Mouse (Mus musculus) c-Kit-negative CD71-positive TER-119-positive erythroid progenitor cells, embryonic 14.5 days (primary cell): ENCODE measurements at regions not wholly inside any gene's neighbourhood (a gene's known extent, or its start where the extent isn't known, plus 50 kb on each side); places are given as distances from the start of the nearest gene placed in this dataset.

Source experiments
- DNase-seq: peaks from one replicate; pipeline ENCODE4 v3.0.0-alpha.2; 2013; ENCODE audit warnings: low read depth, low spot score

- DNase-seq = no peak
These were observed 198.9 kb downstream of the Zfp36l1 start for GRCm38 (mm10) chr12:79913898-79914297.

DNA sequence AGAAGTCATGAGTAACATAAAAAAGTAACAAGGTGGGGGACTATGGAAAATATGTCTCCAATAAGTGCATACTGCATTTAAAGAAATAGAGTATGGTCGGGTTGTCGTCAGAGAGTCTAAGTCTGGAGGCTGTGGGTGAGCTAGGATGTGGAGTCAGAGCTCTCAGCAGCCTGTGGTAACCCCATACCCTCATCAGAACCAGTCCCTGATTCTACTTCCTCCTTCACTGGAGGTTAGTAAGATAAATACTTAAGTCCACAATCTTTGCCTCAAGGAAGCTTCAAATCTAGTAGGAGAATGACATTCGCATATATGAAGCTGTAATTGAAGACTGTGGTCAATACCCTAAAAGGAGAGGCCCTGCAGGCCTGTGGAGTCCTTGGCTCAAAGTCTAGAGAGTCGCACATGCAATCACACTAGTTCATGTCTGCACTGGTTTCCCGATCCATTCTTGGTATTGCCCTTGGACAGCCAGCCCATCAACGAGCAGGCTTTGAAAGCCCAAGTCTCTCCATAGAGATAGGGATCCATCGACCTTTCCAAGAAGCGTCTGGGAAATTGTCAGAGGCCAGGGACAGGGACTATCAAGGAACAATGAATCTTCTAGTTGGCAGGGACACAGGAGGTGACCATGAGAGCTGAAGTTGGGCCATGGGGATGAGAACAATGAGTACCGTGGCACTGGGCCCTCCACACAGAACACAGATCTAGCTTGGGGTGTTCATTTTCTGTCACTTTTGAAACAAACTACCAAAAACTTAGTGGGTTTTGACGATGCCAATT lies 200.3 kb downstream of the Zfp36l1 start:
- DNase-seq = no peak

- DNase-seq = no peak
These were observed 201.7 kb downstream of the Zfp36l1 start for GRCm38 (mm10) chr12:79910884-79911759.

- no peak for DNase-seq
These were observed 205.2 kb downstream of the Zfp36l1 start for GRCm38 (mm10) chr12:79907583-79907982.

DNA sequence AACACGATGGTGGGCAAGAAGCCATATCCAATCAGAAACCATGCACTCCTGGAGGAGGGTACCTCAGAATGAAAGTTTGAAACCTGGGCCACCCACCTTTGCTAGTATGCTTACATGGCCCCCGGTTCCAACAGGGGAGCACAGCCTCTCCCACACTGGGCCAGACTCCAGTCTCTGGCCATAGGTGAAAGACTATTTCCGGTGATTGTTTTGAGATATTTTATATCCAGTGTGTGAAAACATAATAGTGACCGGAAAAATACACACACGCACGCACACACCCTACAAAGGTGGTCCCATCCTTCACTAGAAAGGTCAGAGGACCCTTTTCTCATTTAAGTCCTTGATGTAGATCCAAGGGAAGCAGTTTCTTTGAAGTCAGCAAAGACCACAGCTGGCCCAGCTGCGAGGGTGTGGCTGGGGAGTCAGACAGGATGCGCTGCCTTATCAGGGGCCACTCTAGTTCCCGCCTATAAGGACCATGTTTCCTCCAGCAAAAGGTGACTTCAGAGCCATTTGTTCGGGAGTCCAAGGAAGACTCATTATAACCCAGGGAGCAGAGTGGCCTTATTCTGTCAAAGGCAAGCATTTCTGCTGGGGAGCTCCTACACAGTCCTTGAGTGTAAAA lies 206.0 kb downstream of the Zfp36l1 start:
- DNase-seq = no peak

GRCm38 (mm10) chr12:79905828-79906737 lies 206.7 kb downstream of the Zfp36l1 start:
- no peak for DNase-seq

GRCm38 (mm10) chr12:79904913-79905549 lies 207.8 kb downstream of the Zfp36l1 start:
- DNase-seq = no peak

DNA sequence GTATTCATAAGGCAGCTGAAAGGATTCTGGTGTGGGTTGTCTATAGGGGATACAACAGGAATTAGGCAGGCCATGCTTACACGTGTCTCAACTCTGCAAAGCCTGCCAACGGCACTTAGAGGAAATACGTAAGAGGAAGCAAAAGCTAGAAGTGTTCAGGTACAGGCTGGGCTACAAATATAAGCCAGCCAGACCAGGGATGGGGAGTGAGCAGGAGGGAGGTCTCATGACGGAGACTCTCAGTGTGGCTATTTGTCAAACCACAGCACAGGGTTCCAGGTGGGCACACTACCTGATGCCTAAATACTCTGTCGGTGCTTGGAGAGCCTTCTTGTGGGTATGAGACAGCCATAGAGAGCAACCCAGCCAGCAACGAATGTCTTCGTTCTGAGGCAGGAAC lies 210.1 kb downstream of the Zfp36l1 start:
- no peak for DNase-seq

- no peak for DNase-seq
These were observed 210.7 kb downstream of the Zfp36l1 start for GRCm38 (mm10) chr12:79902163-79902562.

GRCm38 (mm10) chr12:79898198-79898930 lies 214.4 kb downstream of the Zfp36l1 start:
- DNase-seq = no peak

GRCm38 (mm10) chr12:79895975-79896374 lies 216.8 kb downstream of the Zfp36l1 start:
- no peak for DNase-seq

DNA sequence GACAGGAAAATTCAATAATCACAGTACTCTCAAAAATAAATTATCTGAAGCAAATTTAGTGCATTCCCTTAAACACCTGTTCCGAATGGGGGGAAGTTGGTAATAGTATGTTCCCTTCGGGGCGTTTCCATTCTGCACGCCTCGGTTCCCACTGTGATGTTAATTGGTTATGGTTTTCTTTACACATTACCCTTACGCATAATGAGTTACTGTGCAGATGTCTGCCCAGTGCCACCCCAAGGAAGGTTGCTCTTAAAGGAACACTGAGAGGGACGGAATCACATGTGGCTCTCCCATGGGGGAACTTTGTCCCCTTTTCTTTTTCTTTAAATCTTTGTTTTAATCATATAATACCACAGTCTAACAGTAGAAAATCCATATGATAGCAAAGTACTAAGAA lies 217.5 kb downstream of the Zfp36l1 start:
- DNase-seq = no peak

DNA sequence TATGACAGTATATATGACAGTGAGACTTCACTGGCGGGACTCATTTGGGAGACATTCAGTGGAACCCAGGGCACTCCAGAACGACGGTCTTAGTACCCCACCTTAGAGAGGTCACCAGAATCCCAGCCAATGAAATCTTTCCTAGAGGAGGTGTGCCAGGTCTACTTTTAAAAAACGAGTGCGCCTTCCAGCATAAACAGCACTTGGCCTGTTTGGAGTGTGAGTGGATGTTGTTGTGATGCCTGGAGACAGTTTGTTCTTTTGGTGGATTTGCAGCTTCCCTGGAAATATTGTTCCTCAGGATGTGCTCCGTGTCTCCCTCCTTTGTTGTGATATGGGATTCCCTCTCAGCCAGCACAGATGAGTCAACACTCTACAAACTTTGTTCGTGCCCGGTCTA lies 219.9 kb downstream of the Zfp36l1 start:
- no peak for DNase-seq

DNA sequence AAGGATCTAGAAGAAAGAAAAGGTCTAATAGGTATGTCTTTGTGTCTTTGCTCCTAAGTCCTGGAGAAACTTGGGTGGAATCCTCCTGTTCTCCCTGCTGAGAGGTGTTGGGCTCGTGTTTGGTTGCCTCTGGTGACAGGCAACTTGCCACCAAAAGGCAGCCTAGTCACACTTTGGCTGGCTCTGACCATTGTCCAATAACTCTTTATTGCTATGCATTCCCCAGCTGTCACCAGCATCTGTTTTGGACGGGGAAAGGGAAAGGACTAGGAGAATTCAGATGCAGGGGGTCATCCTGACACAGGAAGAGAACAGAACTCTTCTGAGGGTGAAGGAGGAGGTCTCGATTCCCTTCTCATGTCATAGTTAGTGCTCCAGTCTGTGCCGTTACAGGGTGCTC lies 220.9 kb downstream of the Zfp36l1 start:
- no peak for DNase-seq

DNA sequence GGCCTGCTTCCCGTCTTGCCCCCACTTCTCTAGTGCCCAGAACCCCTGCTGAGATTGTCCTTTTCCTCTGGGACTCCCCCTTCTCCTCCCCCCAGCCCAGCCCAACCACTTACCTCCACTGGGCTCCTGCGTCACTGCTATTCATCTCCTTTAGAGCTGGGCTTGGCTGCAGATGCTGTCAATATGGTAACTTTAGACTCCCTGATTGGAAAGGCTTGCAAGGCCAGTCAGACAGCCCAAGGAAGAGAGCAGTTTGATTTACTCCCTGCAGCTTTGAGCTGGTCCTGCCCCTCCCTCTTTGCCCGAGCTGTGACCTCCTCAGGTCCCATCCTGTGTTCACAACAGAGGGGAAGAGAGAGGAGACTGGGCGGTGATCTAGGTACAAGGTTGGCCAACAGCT lies 221.9 kb downstream of the Zfp36l1 start:
- DNase-seq = no peak

DNA sequence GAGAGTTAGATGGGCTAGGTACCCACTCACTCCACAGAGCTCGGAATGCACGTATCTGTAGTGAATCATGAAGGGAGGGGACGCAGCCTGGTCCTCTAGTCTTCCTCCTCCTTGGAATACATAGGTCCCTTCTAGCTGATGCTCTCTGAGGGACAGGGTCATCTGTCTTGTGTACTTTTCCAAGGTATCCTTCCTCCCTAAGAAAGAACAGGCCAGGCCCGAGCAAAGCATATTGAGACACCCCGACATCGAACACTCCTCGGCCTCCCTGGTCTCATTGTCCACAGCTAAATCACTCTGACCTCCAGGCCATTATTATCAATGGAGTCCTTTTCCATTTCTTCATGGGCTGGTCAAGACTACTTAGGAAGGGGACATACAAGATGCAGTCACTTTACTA lies 222.5 kb downstream of the Zfp36l1 start:
- no peak for DNase-seq

DNA sequence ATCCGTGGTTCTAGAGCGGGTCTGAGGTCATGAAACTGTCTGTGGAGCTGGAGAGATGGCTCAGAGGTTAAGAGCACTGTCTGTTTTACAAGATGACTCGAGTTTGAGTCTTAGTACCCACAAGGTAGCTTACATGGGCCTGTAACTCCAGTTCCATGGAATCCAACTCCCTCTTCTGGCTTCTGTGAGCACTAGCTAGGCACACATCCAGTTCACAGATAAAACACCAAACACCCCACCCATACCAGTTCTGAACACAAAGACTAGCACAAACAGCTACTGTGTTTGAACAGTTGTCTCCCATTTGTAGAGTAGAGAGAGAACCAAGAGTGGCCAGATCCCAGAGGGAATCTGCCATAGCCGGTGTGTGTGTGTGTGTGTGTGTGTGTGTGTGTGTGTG lies 224.0 kb downstream of the Zfp36l1 start:
- no peak for DNase-seq

DNA sequence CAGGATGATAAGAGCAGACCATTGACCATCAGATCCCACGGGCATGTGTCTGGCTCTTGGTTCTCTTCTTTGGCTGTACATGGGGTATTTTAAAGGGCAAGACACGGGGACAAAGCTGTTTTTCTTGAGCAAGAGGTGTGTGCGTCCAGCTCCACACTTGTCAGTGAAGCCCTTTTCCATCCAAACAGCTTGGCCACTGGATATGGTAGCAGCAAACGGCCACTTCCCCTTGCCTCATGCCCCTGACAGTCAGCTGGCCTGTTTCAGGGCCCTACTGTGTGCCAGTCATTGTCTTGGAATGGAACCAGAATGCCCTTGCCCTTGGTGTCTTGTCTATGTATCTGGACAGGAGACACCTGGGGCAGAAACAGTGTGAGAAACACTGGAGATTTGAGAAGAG lies 224.7 kb downstream of the Zfp36l1 start:
- no peak for DNase-seq

DNA sequence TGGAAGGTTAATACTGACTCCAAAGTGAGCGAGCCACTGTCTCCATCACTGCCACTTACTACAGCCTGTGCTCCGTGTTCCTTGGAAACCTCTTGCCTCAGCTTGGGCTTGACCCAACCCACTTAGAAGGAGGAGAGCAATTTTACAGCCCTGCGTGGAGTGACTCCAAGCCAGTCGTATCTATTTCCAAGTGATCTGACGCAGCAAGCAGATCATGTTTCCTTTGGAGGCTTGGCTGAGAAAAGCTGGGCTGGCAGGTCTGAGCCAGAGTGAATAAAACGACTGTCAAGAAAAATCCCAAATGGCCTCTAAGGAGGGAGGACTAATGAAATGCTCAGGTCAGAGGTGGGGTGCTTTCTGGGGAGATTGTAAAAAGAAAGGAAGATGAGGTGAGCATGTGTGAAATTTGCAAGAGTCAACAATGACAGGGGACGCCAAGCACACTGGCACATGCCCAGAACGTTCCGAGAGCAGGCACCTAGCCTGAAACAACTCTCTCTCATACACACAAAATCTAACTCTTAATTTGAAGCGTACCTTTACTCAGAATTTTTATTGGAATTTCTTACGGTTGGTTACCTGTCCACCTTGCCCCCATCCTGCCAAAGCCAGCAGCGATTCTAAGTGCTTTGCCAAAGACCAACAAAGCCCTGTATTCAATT lies 225.5 kb downstream of the Zfp36l1 start:
- no peak for DNase-seq

GRCm38 (mm10) chr12:79886494-79886893 lies 226.3 kb downstream of the Zfp36l1 start:
- no peak for DNase-seq
